Mouse (Mus musculus) adrenal gland, adult (tissue): ENCODE results near the gene Exd1.
A peak's percentile ranks its signal among the peaks of the same experiment; 100 is the strongest.
"Not testable (repeated sequence)": the region's sequence is repeated elsewhere in the genome, so short reads cannot be mapped to it uniquely, and the experiment has no call there.

Source experiments
- DNase-seq, 2 experiments: peaks; one replicate each; pipeline ENCODE4 v3.0.0; 2022 to 2023; ENCODE audit warnings: low spot score in 1 of 2; ENCODE audit not compliant: inconsistent age in 2 of 2

The Exd1 gene

GRCm38 (mm10) chr2:119542106-119542505 is 5.3 kb downstream of the Exd1 start:
- DNase-seq, result peak; percentile 64 to 87

GRCm38 (mm10) chr2:119538802-119539201 is 8.6 kb downstream of the Exd1 start:
- no peak for DNase-seq

- DNase-seq, result no peak
Measured at GRCm38 (mm10) chr2:119525422-119525821, 22.0 kb downstream of the Exd1 start.

GRCm38 (mm10) chr2:119523836-119524235 is 23.6 kb downstream of the Exd1 start:
- DNase-seq, result peak in 1 of 2 experiments; percentile 50

- DNase-seq, result peak in 1 of 2 experiments; percentile 29
Measured at GRCm38 (mm10) chr2:119520550-119520949, 26.9 kb downstream of the Exd1 start.

- no peak for DNase-seq
Measured at GRCm38 (mm10) chr2:119516811-119517210, 30.6 kb downstream of the Exd1 start.

- no peak for DNase-seq
Measured at GRCm38 (mm10) chr2:119514026-119514522, 33.4 kb downstream of the Exd1 start.

GRCm38 (mm10) chr2:119512292-119512691 is 35.1 kb downstream of the Exd1 start:
- DNase-seq, result peak in 1 of 2 experiments; percentile 36

GRCm38 (mm10) chr2:119510856-119511255 is 36.6 kb downstream of the Exd1 start:
- DNase-seq, result peak in 1 of 2 experiments; percentile 44

- DNase-seq, result not testable (repeated sequence)
Measured at GRCm38 (mm10) chr2:119508518-119508917, 38.9 kb downstream of the Exd1 start.

- peak in 1 of 2 experiments; percentile 57 for DNase-seq
Measured at GRCm38 (mm10) chr2:119507108-119507507, 40.3 kb downstream of the Exd1 start.

- no peak for DNase-seq
Measured at GRCm38 (mm10) chr2:119500965-119501652, 46.3 kb downstream of the Exd1 start.

- no peak for DNase-seq
Measured at GRCm38 (mm10) chr2:119498859-119499258, 48.6 kb downstream of the Exd1 start.

- DNase-seq, result no peak
Measured at GRCm38 (mm10) chr2:119496082-119496481, 51.3 kb downstream of the Exd1 start.

GRCm38 (mm10) chr2:119491953-119492352 is 55.5 kb downstream of the Exd1 start:
- peak; percentile 42 to 76 for DNase-seq

GRCm38 (mm10) chr2:119486488-119486887 is 60.9 kb downstream of the Exd1 start:
- no peak for DNase-seq

- DNase-seq, result no peak
Measured at GRCm38 (mm10) chr2:119482307-119482706, 65.1 kb downstream of the Exd1 start.

GRCm38 (mm10) chr2:119478397-119478749 is 69.1 kb downstream of the Exd1 start:
- no peak for DNase-seq

- peak; percentile 99 to 100 for DNase-seq
Measured at GRCm38 (mm10) chr2:119477571-119478396, 69.6 kb downstream of the Exd1 start, which contains the start of gene Ino80. TSS of gene Ino80 (minus strand) at chr2:119477687.

- DNase-seq, result peak; percentile 86 to 96
Measured at GRCm38 (mm10) chr2:119476621-119477391, 70.6 kb downstream of the Exd1 start.

GRCm38 (mm10) chr2:119476166-119476565 is 71.3 kb downstream of the Exd1 start:
- no peak for DNase-seq
